In genomic region chr6:112899711-112900110, GRCm38 (mm10) we compare ENCODE assay signal across 13 mouse cellular contexts. TPM values are rescaled to one million over a fixed set of nuclear protein-coding genes. Genes with fewer than 3 reads are reported as not detected.
A peak's percentile ranks its signal among the peaks of the same experiment; 100 is the strongest.
DNase-seq lines count a peak whose midpoint lies in the region; ATAC-seq and TF ChIP-seq lines count a peak whose summit lies in the region.
"Had no signal": no experiment of that assay in that cellular context is flagged by ENCODE, and none has a peak within 500 bp of the region (broad histone marks: within the 10 kb centered on the region; RNA-seq: fewer than 3 reads in every experiment).

No protein-coding gene starts in this region.

- no peak for TF ChIP-seq POLR2A in olfactory bulb, adult 2 months (IDR thresholded peaks at IDR 0.05; ENCODE audit: insufficient read depth, low read depth, low read length)

- peak overlapping the region; percentile 45; the same call in 1 of the 2 replicates for H3K27ac ChIP-seq in left cerebral cortex, adult 2 months
- H3K27ac ChIP-seq in embryonic facial prominence, embryonic 14.5 days (replicated peaks; ENCODE audit: low read depth, low read length), result no peak overlapping the region
- peak overlapping the region; percentile 82 for H3K27ac ChIP-seq in hindbrain, embryonic 14.5 days
- peak overlapping the region; percentile 29; the same call in 1 of the 2 replicates for H3K27ac ChIP-seq in olfactory bulb, adult 2 months (ENCODE audit: insufficient read depth, low read depth, low read length)
- H3K27ac ChIP-seq: embryonic facial prominence, embryonic 12.5 days; limb, embryonic 15.5 days had no signal

- no peak; the same call in 1 of the 2 replicates for TF ChIP-seq CTCF in left cerebral cortex, adult 2 months (IDR thresholded peaks at IDR 0.05)
- TF ChIP-seq CTCF in olfactory bulb, adult 2 months (IDR thresholded peaks at IDR 0.05; ENCODE audit: insufficient read depth, low read depth, low read length), result no peak

- ATAC-seq in embryonic facial prominence, embryonic 14.5 days (ENCODE audit: low read depth), result peak; percentile 76
- no peak for ATAC-seq in hindbrain, embryonic 14.5 days (ENCODE audit: low FRiP score)

- intact Hi-C loops in left cerebral cortex, adult 2 months (cut with DNase I), result no loop called here
- intact Hi-C loops in left cerebral cortex, postnatal 10 days (cut with DNase I), result no loop called here

- WGBS in embryonic facial prominence, embryonic 14.5 days, result 48% methylated on average over 1 of the region's 1 CpGs
- 26% methylated on average over 1 of the region's 1 CpGs for WGBS in hindbrain, embryonic 14.5 days
- 17% methylated on average over 1 of the region's 1 CpGs for WGBS in olfactory bulb, adult 2 months

- H3K9me3 ChIP-seq in embryonic facial prominence, embryonic 14.5 days (ENCODE audit: control insufficient read depth, low read length), result no peaks in the 10 kb centered on the region
- no peaks in the 10 kb centered on the region for H3K9me3 ChIP-seq in hindbrain, embryonic 14.5 days (ENCODE audit: control insufficient read depth, low read length)
- H3K9me3 ChIP-seq: embryonic facial prominence, embryonic 12.5 days; heart, embryonic 12.5 days; limb, embryonic 15.5 days had no signal

- no peak overlapping the region for H3K9ac ChIP-seq in embryonic facial prominence, embryonic 14.5 days (ENCODE audit: low read depth, low read length)
- no peak overlapping the region for H3K9ac ChIP-seq in hindbrain, embryonic 14.5 days
- H3K9ac ChIP-seq: embryonic facial prominence, embryonic 12.5 days; heart, embryonic 12.5 days; limb, embryonic 15.5 days had no signal

- DNase-seq in left cerebral cortex, adult 2 months (ENCODE audit: extremely low spot score in 1 of 2, low spot score in 2 of 2), result no peak
- no peak for DNase-seq in left cerebral cortex, postnatal 10 days (ENCODE audit: extremely low spot score in 1 of 2, low spot score in 2 of 2)
- peak; percentile 83 for DNase-seq in embryonic facial prominence, embryonic 14.5 days (ENCODE audit: low spot score)
- DNase-seq in hindbrain, embryonic 14.5 days (ENCODE audit: low spot score), result no peak
- DNase-seq in right cerebral cortex, postnatal 25 days, result no peak
- no peak for DNase-seq in kidney, postnatal 4 days
- DNase-seq: kidney, adult 2 months; lung, postnatal 36 days had no signal

- H3K36me3 ChIP-seq in embryonic facial prominence, embryonic 14.5 days (ENCODE audit: control insufficient read depth, insufficient read depth, low read length), result no peaks in the 10 kb centered on the region
- no peaks in the 10 kb centered on the region for H3K36me3 ChIP-seq in hindbrain, embryonic 14.5 days (replicated peaks; ENCODE audit: control insufficient read depth, insufficient read depth)
- H3K36me3 ChIP-seq: embryonic facial prominence, embryonic 12.5 days; G1E; heart, embryonic 12.5 days; limb, embryonic 15.5 days had no signal

- no peak overlapping the region for H3K4me3 ChIP-seq in left cerebral cortex, adult 2 months
- no peak overlapping the region for H3K4me3 ChIP-seq in embryonic facial prominence, embryonic 14.5 days (ENCODE audit: low read depth, low read length)
- H3K4me3 ChIP-seq in hindbrain, embryonic 14.5 days (replicated peaks; ENCODE audit: low read length), result no peak overlapping the region
- no peak overlapping the region for H3K4me3 ChIP-seq in olfactory bulb, adult 2 months (ENCODE audit: insufficient read depth, low read depth, low read length)
- H3K4me3 ChIP-seq: embryonic facial prominence, embryonic 12.5 days; heart, embryonic 12.5 days; limb, embryonic 15.5 days had no signal

- H3K4me2 ChIP-seq in embryonic facial prominence, embryonic 14.5 days (ENCODE audit: low read depth, low read length), result no peak overlapping the region
- peak overlapping the region; percentile 13 for H3K4me2 ChIP-seq in hindbrain, embryonic 14.5 days (replicated peaks)
- H3K4me2 ChIP-seq: embryonic facial prominence, embryonic 12.5 days; heart, embryonic 12.5 days; limb, embryonic 15.5 days had no signal

- peaks cover 19% of the 10 kb centered on the region for H3K4me1 ChIP-seq in embryonic facial prominence, embryonic 14.5 days (ENCODE audit: control insufficient read depth, insufficient read depth, low read length)
- H3K4me1 ChIP-seq in hindbrain, embryonic 14.5 days (replicated peaks; ENCODE audit: control insufficient read depth, insufficient read depth, low read length), result peaks cover 73% of the 10 kb centered on the region
- peaks cover 44% of the 10 kb centered on the region for H3K4me1 ChIP-seq in olfactory bulb, adult 2 months (ENCODE audit: control insufficient read depth, insufficient read depth, low read length)

- no peaks in the 10 kb centered on the region for H3K27me3 ChIP-seq in embryonic facial prominence, embryonic 14.5 days (replicated peaks; ENCODE audit: control insufficient read depth, insufficient read depth, low read length)
- no peaks in the 10 kb centered on the region for H3K27me3 ChIP-seq in hindbrain, embryonic 14.5 days (ENCODE audit: control insufficient read depth, insufficient read depth, low read length)
- H3K27me3 ChIP-seq: embryonic facial prominence, embryonic 12.5 days; limb, embryonic 15.5 days had no signal

RNA-seq across cellular contexts. Expression of gene Srgap3, which starts 47.4 kb away (rescaled TPM):
- total RNA-seq in left cerebral cortex, adult 2 months (2021), result 100 to 1,000 TPM; 232 to 236 TPM
- total RNA-seq in left cerebral cortex, postnatal 10 days (2021), result 100 to 1,000 TPM; 257 to 266 TPM
- polyA plus RNA-seq in embryonic facial prominence, embryonic 14.5 days (2014; fragmentation: Nextera tagmentation; extraction: Ambion mirVana), result 8.4 and 8.9 TPM in 2 replicates
- polyA plus RNA-seq in hindbrain, embryonic 14.5 days (2014; fragmentation: Nextera tagmentation; extraction: Ambion mirVana), result 49.9 and 50.7 TPM in 2 replicates
- 68.5 and 77.3 TPM in 2 replicates for polyA plus RNA-seq in olfactory bulb, adult 2 months (2012; ENCODE audit: insufficient read depth, insufficient read length, low replicate concordance, missing spikeins)
- polyA plus RNA-seq: G1E had no signal
